Mouse (Mus musculus) T-helper 2 cell (primary cell): ENCODE data around the gene Slc8b1.
"Not testable (repeated sequence)": the region's sequence is repeated elsewhere in the genome, so short reads cannot be mapped to it uniquely, and the experiment has no call there.

Experiments
- in situ Hi-C: fragments of 300-600 bp; cut with MboI, MseI; formaldehyde crosslinking; loops from one replicate; pipeline ENCODE4 v1.15.1; 2025; ENCODE audit warnings: high pct_unique_total_duplicates

Slc8b1 gene

GRCm38 (mm10) chr5:120495703-120496226 lies 15.2 kb upstream of the Slc8b1 start:
- in situ Hi-C loops: no loop called here

GRCm38 (mm10) chr5:120497071-120497470 lies 13.9 kb upstream of the Slc8b1 start:
- in situ Hi-C loops: no loop called here

- in situ Hi-C loops: no loop called here
These were observed 11.8 kb upstream of the Slc8b1 start for GRCm38 (mm10) chr5:120499202-120499601.

DNA sequence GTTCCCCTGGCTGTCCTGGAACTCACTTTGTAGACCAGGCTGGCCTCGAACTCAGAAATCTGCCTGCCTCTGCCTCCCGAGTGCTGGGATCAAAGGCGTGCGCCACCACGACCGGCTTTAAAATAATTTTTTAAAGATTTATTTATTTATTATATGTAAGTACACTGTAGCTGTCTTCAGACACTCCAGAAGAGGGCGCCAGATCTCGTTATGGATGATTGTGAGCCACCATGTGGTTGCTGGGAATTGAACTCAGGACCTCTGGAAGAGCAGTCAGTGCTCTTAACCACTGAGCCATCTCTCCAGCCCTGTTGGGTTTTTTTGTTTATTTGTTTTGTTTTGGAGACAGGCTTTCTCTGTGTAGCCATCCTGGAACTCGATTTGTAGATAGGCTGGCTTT lies 10.4 kb upstream of the Slc8b1 start:
- in situ Hi-C loops: not testable (repeated sequence)

GRCm38 (mm10) chr5:120502147-120502621 lies 8.8 kb upstream of the Slc8b1 start:
- in situ Hi-C loops: no loop called here

- in situ Hi-C loops: no loop called here
These were observed 8.3 kb upstream of the Slc8b1 start for GRCm38 (mm10) chr5:120502675-120503143.

DNA sequence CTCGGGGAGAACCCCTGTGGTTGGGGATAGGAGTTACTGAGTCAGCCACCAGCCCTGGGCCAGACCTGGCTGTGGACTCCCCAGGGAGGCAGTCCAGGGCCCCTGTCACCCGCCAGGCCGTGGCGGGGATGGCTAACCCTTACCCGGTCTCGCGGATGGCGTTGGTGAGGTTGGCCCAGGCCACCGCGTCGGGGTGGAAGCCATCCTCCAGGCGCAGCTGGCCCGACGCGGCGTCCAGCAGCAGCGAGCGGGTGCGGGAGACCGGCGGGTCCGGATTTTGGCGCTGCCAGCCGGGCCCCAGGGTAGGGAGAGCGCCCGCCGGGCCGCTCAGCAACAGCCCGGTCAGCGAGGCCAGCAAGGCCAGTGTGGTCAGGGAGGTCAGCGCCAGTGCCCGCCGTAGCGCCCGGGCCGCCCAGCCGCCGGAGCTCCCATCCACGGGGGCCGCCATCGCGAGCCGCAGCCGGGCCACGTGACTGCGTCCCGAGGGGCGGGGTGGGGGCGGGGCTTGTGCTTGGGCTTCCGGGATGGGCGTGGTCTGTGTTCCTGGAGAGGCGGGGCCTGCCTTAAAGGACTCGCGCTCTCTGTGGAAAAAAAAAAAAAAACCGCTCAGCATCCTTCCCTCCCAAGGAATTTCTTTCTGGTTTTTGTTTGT lies 7.7 kb upstream of the Slc8b1 start, which contains the start of gene Plbd2:
Gene Plbd2 (minus strand): TSS at position 482 of the 652 bp plus-strand sequence.
- in situ Hi-C loops: no loop called here

DNA sequence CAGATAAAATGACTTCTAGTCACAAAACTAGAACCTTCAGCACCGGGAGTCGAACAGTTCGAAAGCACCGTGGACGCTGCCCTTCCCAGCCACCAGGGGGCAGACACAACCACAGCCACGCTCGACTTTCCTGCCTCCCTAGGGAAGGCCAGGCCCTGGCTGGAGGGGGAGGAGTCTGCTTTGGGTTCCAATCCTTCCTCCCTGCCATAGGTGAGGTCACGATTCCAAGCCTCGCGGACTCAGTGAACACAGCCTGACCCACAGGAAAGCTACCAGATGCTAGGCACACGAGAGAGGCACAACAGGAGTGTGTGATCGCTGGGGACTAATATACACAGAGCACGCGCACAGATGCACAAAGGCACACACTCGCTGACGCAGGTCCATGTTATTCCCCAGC lies 5.6 kb upstream of the Slc8b1 start:
- in situ Hi-C loops: no loop called here

- in situ Hi-C loops: no loop called here
These were observed 5.2 kb upstream of the Slc8b1 start for GRCm38 (mm10) chr5:120505781-120506180.

DNA sequence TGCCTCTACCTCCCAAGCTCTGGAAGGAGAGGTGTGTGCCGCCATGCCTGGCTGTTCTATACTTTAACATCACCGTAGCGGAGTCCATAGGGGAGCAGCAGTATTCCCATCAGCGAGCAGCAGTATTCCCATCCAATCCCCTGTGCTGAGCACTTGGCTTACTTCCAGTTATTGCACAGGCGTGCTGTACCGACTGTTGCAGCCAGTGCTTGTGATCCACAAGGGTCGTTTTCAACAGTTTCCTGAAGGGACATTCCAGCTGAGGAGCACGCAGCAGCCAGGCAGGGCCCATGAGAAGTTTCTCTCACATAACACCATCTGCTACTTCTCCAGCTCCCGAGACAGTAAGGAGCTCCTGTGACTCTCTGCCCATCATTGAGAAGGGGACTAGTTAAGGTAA lies 4.5 kb upstream of the Slc8b1 start:
- in situ Hi-C loops: no loop called here

- in situ Hi-C loops: no loop called here
These were observed 3.7 kb upstream of the Slc8b1 start for GRCm38 (mm10) chr5:120507311-120507710.

DNA sequence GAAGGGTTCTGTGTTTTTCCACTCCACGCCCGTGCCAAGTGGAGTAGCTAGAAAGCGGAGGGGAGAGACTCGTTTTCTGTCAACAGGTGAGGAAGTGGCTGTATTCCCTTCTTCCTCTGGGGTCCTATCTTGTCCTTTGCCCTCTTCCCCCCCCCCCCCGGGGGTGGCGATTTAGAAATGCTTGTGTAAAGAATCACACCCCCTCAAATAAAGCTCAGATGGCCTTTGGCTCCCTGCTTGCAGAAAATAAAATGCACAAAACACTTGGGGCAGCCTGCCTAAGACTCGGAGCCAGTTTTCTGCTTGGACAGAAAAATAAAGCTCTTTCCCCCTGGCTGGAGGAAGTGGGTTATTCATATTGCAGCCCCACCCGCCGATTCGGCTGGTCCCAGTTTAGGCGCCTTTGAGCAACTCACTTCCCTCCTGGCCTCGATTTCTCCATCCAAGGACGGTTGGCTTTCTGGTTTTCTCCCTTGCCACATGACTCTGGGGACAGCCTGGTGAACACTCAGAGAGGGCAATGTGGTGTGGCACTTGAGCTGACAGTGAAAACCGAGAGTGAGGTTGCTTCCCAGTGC lies 764 bp downstream of the Slc8b1 start:
- in situ Hi-C loops: loop anchor here (10.0 kb wide), 1 partner anchor 943 kb away; the partner anchor contains the start of genes Erp29 and Tmem116

DNA sequence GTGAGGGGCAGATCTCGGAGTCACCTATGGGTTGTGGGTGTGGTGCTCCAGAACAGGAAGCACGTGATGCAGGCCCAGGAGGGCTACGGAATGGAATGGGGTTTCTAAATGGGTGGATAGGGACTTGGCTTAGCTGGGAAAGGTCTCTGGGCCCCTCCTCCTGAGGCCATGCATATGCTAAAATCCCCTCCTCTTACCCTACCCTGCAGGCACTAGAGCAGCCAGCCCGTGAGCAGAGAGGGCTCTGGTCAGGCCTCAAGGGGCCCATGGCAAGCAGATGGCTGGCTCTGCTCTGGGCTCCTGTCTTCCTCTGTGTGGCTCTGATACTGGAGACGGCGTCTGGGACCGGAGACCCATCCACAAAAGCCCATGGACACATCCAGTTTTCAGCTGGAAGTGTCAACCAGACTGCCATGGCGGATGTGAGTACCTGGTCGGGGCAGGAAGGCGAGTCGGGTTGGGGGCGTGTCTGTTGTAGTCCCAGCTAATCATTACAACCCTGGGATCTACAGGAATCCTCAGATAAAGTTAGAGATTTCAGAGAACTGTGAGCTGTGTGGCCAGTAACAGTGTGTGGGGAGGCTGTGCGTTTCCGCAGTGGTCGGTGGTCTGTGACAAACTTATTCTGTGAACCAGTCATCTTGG lies 2.1 kb downstream of the Slc8b1 start:
- in situ Hi-C loops: loop anchor here (10.0 kb wide), 1 partner anchor 942 kb away; the partner anchor contains the start of genes Erp29 and Tmem116

- in situ Hi-C loops: loop anchor here (10.0 kb wide), 1 partner anchor 941 kb away; the partner anchor contains the start of genes Erp29 and Tmem116
These were observed 3.2 kb downstream of the Slc8b1 start for GRCm38 (mm10) chr5:120514031-120514677.

DNA sequence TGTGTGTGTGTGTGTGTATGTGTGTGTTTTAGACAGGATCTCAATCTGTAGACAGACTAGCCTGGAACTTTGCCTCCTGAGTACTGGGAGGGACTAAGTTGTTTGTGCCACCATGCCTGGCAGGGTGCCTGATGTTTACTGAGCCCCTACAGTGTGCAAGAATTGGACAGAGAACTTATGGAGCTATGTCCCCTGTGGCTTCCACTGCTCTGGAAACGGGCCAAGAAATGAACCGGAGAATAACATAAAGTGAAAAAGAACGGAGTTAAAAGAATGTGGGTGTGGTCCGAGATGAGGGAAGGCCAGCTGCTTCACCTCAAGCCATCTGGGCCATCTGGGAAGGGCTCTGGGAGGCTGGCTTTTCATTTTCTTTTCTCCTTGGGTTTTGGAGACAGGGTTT lies 3.8 kb downstream of the Slc8b1 start:
- in situ Hi-C loops: loop anchor here (5.0 to 10.0 kb wide), 2 partner anchors 93 to 940 kb away; partner anchors contain the start of genes Erp29 and Tmem116

- in situ Hi-C loops: loop anchor here (5.0 to 10.0 kb wide), 2 partner anchors 92 to 939 kb away; partner anchors contain the start of genes Erp29 and Tmem116
These were observed 4.5 kb downstream of the Slc8b1 start for GRCm38 (mm10) chr5:120515451-120515850.

- in situ Hi-C loops: loop anchor here (5.0 to 10.0 kb wide), 2 partner anchors 91 to 938 kb away; partner anchors contain the start of genes Erp29 and Tmem116
These were observed 5.4 kb downstream of the Slc8b1 start for GRCm38 (mm10) chr5:120516221-120516984.

DNA sequence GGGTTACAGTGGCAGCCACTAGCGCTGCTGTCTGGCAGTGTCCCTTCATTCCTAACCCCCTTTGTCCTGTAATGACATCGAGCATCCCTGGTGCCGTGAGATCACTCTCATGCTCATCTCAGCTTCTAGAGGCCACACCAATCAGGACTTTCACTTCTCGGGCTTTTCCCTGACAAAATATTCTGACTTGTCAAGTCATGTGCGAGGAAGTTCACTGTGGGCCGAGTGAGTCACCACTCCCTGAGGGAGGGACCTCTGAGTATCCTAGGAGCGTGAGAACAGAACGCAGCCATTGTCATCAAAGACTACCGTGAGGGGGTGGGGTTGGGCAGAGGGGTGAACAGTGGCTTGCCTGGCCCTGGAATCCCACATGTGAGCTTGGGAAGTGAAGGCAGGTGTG lies 6.6 kb downstream of the Slc8b1 start:
- in situ Hi-C loops: loop anchor here (5.0 to 10.0 kb wide), 2 partner anchors 90 to 937 kb away; partner anchors contain the start of genes Erp29 and Tmem116

DNA sequence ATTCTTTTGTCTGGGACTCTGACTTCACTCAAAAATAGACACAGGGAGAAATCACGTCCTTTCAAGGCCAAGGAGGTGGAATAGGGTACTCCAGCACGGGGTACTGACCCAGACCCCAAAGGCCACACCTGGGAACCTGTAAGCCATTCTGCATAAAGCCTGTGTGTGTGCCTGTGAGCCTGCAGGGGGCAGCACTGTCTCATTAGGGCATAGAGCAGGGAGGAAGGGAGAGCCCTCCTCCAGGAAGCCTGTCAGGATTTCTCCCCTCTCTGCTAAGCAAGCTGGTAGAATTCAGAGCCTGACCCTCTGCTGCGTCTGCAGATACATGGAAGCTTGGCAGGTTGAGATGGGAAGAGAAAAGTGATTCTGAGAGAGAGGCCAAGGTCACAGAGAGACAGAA lies 11.7 kb downstream of the Slc8b1 start:
- in situ Hi-C loops: no loop called here

DNA sequence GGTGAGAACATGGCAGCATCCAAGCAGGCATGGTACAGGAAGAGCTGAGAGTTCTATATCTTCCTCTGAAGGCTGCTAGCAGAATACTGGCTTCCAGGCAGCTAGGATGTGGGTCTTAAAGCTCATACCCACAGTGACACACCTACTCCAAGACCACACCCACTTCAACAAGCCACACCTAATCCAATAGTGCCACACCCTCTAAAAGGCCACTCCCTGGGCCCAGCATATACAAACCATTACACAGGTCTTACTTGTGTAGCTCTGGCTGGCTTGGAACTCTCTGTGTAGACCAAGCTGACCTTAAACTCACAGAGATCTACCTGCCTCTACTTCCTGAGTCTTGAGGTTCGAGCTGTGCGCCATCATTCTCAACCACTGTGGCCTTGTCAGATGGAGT lies 13.8 kb downstream of the Slc8b1 start:
- in situ Hi-C loops: no loop called here
